Mouse (Mus musculus) T-helper 1 cell (primary cell): ENCODE measurements around the gene Cav2.

Experiments
- in situ Hi-C: fragments of 300-600 bp; cut with MboI, MseI; formaldehyde crosslinking; loops from one replicate; pipeline ENCODE4 v1.15.1; 2025; ENCODE audit warnings: high pct_unique_total_duplicates

The Cav2 gene

DNA sequence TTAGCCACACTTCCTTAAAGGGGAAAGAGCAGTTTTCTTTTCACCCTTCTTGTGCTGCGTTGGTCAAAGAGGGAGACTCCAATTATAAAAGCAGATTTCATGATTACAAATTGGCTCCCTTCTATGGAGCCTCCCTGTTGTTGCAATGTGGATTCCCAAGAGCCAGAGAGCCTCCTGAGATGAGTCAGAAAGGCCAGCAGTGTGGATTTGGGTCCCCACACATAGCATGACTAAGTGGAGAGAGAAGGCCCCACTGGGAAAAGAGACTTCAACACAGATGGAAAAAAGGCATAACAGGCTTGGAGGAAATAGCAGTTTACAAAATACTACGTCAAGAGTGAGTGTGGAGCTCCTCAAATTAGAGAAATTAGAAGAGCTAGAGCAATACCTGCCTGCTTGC lies 28.3 kb downstream of the Cav2 start:
- in situ Hi-C loops: no loop called here

DNA sequence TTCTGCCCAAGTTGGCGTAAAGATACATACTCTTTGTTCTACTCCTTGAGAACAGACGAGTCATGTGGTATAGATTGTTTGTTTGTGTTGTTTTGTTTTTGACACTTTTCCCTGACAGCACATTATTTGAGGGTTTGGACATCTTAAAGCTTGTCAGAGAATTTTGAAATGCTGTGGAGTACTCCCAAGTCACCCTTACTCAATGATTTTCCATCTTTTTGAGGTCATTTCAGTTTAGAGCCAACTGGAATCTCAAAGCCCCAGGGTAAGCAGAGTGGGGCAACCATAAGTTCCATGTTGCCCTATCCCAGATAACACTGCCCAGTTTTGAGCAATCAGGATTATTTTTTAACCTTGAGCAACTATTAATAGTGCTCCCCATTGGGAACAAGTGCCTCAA lies 33.3 kb downstream of the Cav2 start:
- in situ Hi-C loops: no loop called here

DNA sequence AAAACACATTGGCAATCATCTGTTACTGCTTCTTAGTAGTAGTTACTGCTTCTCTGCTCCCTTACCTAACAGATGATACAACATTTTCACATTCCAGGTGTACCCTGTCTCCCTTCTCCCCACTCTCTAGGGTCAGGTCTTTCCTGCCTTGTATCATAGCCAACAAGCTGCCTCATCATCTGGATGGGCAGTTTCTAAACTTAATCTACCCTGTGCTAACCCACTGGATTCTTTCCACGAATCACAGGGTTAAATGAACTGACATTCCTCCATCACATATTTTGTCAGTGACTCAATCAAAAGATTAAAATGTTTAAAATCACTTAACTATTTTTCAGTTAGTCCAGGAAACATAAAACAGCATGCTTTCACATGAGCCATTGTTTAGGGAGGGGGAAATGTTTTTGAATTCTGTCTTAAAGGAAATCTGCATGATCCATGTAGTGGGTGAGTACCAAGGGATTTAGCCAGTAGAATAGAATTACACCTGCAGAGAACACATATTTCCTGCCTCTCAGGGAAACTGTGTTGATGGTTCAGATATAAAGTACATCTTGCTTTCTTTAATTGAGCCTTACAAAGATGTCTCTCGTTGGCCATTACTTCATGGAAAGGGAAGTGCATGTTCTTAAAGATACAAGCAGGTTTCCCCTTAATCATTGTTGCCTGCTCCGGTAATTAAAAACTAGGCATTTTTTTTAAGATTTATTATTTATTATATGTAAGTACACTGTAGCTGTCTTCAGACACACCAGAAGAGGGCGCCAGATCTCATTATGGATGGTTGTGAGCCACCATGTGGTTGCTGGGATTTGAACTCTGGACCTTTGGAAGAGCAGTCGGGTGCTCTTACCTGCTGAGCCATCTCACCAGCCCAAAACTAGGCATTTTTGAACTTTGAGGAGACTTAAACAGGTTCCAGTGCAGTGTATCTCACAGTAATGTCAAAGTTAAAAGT lies 34.0 kb downstream of the Cav2 start:
- in situ Hi-C loops: no loop called here

DNA sequence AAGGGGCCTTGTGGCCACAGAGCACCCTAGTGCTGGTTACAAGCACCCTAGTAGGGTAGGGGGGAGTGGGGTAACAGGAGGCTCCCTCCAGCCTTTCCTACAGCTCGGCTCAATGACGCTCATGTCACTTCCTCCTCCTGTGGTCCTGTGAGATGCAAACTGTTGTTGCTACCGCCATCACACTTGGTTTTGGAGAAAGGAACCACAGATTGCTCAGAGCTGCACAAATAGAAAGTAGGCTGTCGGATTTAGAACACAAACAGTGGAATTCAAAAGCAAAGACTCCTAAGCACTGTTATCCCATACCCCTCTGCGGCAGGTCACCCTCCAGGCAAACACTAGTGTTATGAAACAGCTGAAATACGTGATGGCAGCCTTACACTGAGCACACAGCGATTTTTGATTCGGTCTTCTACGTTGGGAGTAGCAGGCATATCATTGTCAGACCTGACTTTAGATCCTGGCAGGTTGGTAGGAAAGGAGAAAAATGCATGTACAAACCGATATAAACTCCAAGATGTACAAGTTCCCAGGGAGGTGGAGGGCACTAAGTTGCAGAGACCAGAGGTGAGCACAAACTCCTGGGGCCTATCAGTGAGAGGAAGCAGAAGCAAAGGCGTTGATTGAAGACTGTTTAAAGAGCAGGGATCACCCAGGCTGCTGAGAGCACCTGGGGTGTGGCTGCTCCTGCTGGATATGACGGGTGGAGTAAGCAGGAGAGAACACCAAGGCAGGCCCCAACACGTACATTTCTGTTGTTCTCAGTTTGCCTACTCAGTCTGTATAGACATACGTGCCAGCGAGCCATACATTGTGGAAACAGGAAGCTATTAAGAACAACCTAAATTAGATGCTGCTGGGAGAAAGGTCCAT lies 35.5 kb downstream of the Cav2 start:
- in situ Hi-C loops: no loop called here

DNA sequence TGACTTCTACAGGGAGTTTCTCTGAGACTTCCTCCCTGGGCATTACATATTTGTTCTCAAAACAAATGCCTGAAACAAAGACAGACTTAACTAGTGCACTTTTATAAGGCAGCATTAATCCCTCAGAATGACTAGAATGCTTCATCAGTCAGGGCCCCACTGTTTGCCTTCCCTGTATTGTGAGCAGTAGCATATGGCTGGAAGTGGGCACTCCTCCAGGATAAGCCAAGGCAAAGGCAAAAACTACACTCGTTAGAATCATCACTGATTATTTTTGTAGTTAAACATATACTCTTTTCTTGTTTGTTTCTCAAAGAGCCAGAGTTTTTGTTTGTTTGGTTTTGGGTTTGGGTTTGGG lies 36.2 kb downstream of the Cav2 start:
- in situ Hi-C loops: no loop called here

DNA sequence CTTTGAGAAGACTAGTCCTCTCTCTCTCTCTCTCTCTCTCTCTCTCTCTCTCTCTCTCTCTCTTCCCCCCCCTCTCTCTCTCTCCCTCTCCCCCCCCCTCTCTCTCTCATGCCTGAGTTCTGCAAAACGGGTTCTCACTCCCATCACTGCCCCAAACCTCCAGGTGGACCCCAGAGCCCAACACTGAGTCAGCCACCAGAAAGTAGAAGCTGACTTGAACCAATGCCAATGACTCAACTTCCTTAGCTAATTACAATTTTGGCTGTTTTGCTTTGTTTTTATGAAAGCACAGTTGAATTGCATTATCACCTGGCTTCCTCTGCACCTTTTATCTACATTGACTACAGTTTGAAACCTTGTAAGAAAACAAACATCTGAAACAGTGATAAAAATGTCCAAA lies 37.0 kb downstream of the Cav2 start:
- in situ Hi-C loops: no loop called here

DNA sequence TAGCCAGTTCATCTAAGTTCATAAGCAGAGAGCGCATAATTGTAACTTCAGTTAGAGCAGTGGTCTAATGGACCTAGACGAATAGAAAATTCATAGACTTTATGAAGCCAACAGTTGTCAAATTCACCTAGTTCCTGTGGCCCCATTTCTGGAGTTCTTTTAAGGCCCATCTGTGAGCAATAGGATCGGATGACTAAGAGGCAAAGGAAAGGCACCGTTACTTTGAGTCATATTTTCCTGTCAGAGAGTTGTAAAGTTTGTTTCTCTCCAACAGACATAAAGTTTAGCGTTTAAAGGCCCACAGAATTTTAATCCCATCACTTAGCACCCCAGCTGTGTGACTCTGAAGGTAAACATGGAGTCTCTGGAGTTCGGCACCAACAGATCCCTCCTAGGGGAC lies 41.0 kb downstream of the Cav2 start:
- in situ Hi-C loops: no loop called here

DNA sequence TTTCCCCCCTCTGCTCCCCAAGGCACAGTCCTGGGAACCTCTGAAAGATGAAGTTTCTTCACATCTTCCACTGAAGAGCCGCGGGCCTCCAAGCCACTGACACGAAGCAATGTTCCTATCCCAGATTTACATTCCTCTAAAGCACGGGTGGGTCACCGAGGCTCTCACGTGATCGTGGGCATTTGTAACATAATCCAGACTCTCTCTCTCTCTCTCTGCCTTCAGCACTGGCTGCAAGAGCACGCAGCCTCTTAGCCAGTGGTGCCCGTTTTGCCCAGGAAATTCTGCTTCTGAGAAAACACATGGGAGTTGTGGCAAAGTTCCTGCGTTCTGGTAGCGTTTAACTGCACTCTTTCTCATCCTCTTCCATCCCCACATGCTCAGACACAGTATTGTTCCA lies 46.2 kb downstream of the Cav2 start:
- in situ Hi-C loops: no loop called here

DNA sequence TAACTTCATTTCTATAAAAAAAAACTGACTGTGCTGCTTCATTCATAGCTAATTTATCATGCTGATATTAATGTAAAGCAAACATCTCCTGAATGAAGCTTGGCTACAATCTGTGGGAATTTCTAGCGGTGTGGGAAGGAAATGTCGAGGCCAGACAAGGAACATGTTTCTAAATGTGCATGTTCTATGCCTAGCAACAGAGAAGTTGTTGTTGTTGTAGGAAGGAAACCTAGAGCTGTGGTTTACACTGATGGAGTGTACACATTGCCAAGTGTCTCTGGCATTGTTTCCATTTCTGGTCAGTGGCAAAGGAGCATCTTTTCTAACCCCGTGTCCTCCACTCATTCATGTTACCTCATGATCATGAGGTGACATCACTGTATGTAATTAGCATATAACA lies 48.8 kb downstream of the Cav2 start:
- in situ Hi-C loops: no loop called here

DNA sequence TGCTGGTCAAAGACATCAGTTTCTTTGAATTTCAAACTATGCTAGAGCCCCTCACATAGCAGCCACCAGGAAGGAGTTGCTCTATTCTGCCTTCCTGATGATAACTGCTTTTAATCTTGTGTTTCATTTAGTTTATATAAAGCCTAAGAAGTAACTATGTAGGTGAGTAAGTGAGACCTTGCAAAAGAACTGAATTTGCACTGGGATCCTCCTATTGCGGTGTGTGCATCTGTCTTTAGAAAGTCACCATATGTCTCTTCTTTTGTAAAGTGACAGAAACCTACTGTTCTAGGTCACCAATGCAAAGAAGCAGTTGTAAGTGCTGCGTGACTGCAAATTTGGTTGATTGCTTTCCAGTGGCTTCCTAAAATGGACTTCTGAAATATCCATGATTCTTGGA lies 56.7 kb downstream of the Cav2 start:
- in situ Hi-C loops: no loop called here
